Mouse (Mus musculus) heart, adult 2 months (tissue): ENCODE measurements around the gene Akap2. TPM values are rescaled to one million over a fixed set of nuclear protein-coding genes. Genes with fewer than 3 reads are reported as not detected.

Source experiments
- DNase-seq, 2 experiments: peaks; one replicate each; pipeline ENCODE4 v3.0.0; 2021
- H3K27ac ChIP-seq: fragments of 200-600 bp; 2 replicates; pipeline ENCODE4 v1.8.1; 2022
- H3K27me3 ChIP-seq: fragments of 200-500 bp; 2 replicates; pipeline ENCODE4 v1.6.1; 2012; ENCODE audit warnings: mild to moderate bottlenecking, low read length, inconsistent platforms, mixed read lengths; ENCODE audit not compliant: control insufficient read depth, insufficient read depth
- H3K36me3 ChIP-seq: fragments of 200-500 bp; 2 replicates; pipeline ENCODE4 v1.6.1; 2012; ENCODE audit warnings: low read length, inconsistent platforms; ENCODE audit not compliant: control insufficient read depth, insufficient read depth
- H3K4me1 ChIP-seq: fragments of 200-500 bp; 2 replicates; pipeline ENCODE4 v1.6.1; 2011; ENCODE audit warnings: low read length; ENCODE audit not compliant: control insufficient read depth, insufficient read depth
- H3K4me3 ChIP-seq: fragments of 200-600 bp; 2 replicates; pipeline ENCODE4 v1.8.1; 2022
- H3K79me2 ChIP-seq: fragments of 200-500 bp; replicated peaks from 2 replicates; pipeline ENCODE4 v1.6.1; 2012; ENCODE audit warnings: mild to moderate bottlenecking, inconsistent platforms, low read length, moderate library complexity, mixed read lengths; ENCODE audit not compliant: control insufficient read depth, insufficient read depth
- H3K9ac ChIP-seq: fragments of 200-500 bp; 2 replicates; pipeline ENCODE4 v1.6.1; 2012; ENCODE audit warnings: low read depth, mild to moderate bottlenecking, control low read depth, inconsistent platforms, low read length, mixed read lengths
- CTCF ChIP-seq: fragments of 200-600 bp; IDR thresholded peaks from 2 replicates; pipeline ENCODE4 v1.8.1; 2022; ENCODE audit warnings: antibody characterized with exemption, mild to moderate bottlenecking, moderate library complexity
- EP300 ChIP-seq: fragments of 200-500 bp; IDR thresholded peaks from 2 replicates; pipeline ENCODE4 v1.6.1; 2011; ENCODE audit warnings: low read depth, low read length, control low read depth; ENCODE audit not compliant: insufficient read depth
- POLR2A ChIP-seq: fragments of 200-500 bp; IDR thresholded peaks from 2 replicates; pipeline ENCODE4 v1.6.1; 2011; ENCODE audit warnings: mild to moderate bottlenecking, low read depth, low read length, control low read depth; ENCODE audit not compliant: insufficient read depth
- WGBS: fragments of 180-500 bp; shearing (Covaris S2); methylation state at CpG from one replicate; pipeline ENCODE4 v1.1.7; 2018; 5-methylcytosine and 5-hydroxymethylcytosine counted together
- intact Hi-C: fragments of 180-260 bp; cut with DNase I; formaldehyde crosslinking; loops from one replicate; pipeline ENCODE4 v1.15.1; 2025
- polyA plus RNA-seq: library from polyadenylated mRNA; depleted of rRNA; stranded (reverse); fragments of >200 nt; gene quantifications from 2 replicates; pipeline ENCODE4 v1.2.3, GENCODE M21; 2012
- total RNA-seq, 2 experiments: library from RNA; stranded (reverse); gene quantifications; 2 replicates each; pipeline ENCODE4 v1.2.3; 2021

Akap2 gene
- total and polyA plus RNA-seq, 3 experiments = 72.4 to 106 (median 86.4) TPM

- WGBS = 42% methylated on average over 4 of the region's 4 CpGs
- Histone ChIP-seq H3K4me3 (no peak overlapping the region), H3K4me1 (peaks cover 8% of the 10 kb centered on the region), H3K9ac (no peak overlapping the region), H3K79me2 (no peaks in the 10 kb centered on the region; the same call in 1 of the 2 replicates), H3K27ac (no peak overlapping the region), H3K27me3 (no peaks in the 10 kb centered on the region), H3K36me3 (no peaks in the 10 kb centered on the region)
- DNase-seq = no peak
- intact Hi-C loops = no loop called here
- no peak for TF ChIP-seq CTCF
- no peak for TF ChIP-seq POLR2A
- TF ChIP-seq EP300 = no peak
Measured at GRCm38 (mm10) chr4:57751054-57751453, 33.6 kb downstream of the Akap2 start.

- Histone ChIP-seq H3K27me3 (no peaks in the 10 kb centered on the region), H3K4me3 (no peak overlapping the region), H3K79me2 (no peaks in the 10 kb centered on the region; the same call in 1 of the 2 replicates), H3K9ac (no peak overlapping the region), H3K4me1 (peaks cover 9% of the 10 kb centered on the region), H3K36me3 (no peaks in the 10 kb centered on the region), H3K27ac (no peak overlapping the region)
- DNase-seq = no peak
- no peak for TF ChIP-seq EP300
- no peak for TF ChIP-seq CTCF
- no peak for TF ChIP-seq POLR2A
- 95% methylated on average over 11 of the region's 11 CpGs for WGBS
- intact Hi-C loops = no loop called here
Measured at GRCm38 (mm10) chr4:57751566-57751965, 34.1 kb downstream of the Akap2 start.

GRCm38 (mm10) chr4:57755085-57755484 is 37.6 kb downstream of the Akap2 start:
- TF ChIP-seq EP300 = no peak
- no peak for TF ChIP-seq POLR2A
- TF ChIP-seq CTCF = no peak
- H3K9ac ChIP-seq = no peak overlapping the region
- intact Hi-C loops = no loop called here
- H3K4me3 ChIP-seq = no peak overlapping the region
- H3K79me2 ChIP-seq = no peaks in the 10 kb centered on the region
- peaks cover 13% of the 10 kb centered on the region for H3K4me1 ChIP-seq
- WGBS = 65% methylated on average over 11 of the region's 11 CpGs
- no peak for DNase-seq
- H3K27me3 ChIP-seq = no peaks in the 10 kb centered on the region
- no peaks in the 10 kb centered on the region for H3K36me3 ChIP-seq
- H3K27ac ChIP-seq = peak overlapping the region; percentile 68

GRCm38 (mm10) chr4:57757997-57758396 is 40.5 kb downstream of the Akap2 start:
- H3K9ac ChIP-seq = no peak overlapping the region
- H3K36me3 ChIP-seq = no peaks in the 10 kb centered on the region; the same call in 1 of the 2 replicates
- DNase-seq = peak in 1 of 2 experiments; percentile 23
- peaks cover 8% of the 10 kb centered on the region for H3K4me1 ChIP-seq
- H3K4me3 ChIP-seq = no peak overlapping the region
- H3K79me2 ChIP-seq = no peaks in the 10 kb centered on the region
- intact Hi-C loops = no loop called here
- H3K27me3 ChIP-seq = no peaks in the 10 kb centered on the region
- TF ChIP-seq EP300 (no peak), CTCF (no peak), POLR2A (no peak)
- H3K27ac ChIP-seq = peak overlapping the region; percentile 48
- 34% methylated on average over 11 of the region's 11 CpGs for WGBS

GRCm38 (mm10) chr4:57762424-57762823 is 45.0 kb downstream of the Akap2 start:
- peak overlapping the region; percentile 50 for H3K27ac ChIP-seq
- WGBS = 56% methylated on average over 7 of the region's 7 CpGs
- H3K27me3 ChIP-seq = no peaks in the 10 kb centered on the region
- H3K79me2 ChIP-seq = no peaks in the 10 kb centered on the region
- no peak for TF ChIP-seq POLR2A
- no peak for TF ChIP-seq EP300
- TF ChIP-seq CTCF = no peak
- peak in 1 of 2 experiments; percentile 49 for DNase-seq
- H3K4me1 ChIP-seq = peaks cover 28% of the 10 kb centered on the region
- intact Hi-C loops = no loop called here
- H3K9ac ChIP-seq = no peak overlapping the region
- peaks cover 15% of the 10 kb centered on the region for H3K36me3 ChIP-seq
- no peak overlapping the region for H3K4me3 ChIP-seq

GRCm38 (mm10) chr4:57764392-57764791 is 46.9 kb downstream of the Akap2 start:
- Histone ChIP-seq H3K79me2 (no peaks in the 10 kb centered on the region), H3K9ac (no peak overlapping the region), H3K4me3 (no peak overlapping the region), H3K27me3 (no peaks in the 10 kb centered on the region), H3K27ac (peak overlapping the region; percentile 53), H3K36me3 (peaks cover 15% of the 10 kb centered on the region), H3K4me1 (peaks cover 24% of the 10 kb centered on the region)
- intact Hi-C loops = no loop called here
- 13% methylated on average over 1 of the region's 1 CpGs for WGBS
- TF ChIP-seq EP300 (no peak), POLR2A (no peak), CTCF (no peak)
- peak in 1 of 2 experiments; percentile 18 for DNase-seq
